Mouse (Mus musculus) embryonic facial prominence, embryonic 15.5 days (tissue): ENCODE measurements around the gene Gm1043. TPM values are rescaled to one million over a fixed set of nuclear protein-coding genes. Genes with fewer than 3 reads are reported as not detected.

Experiments
- ATAC-seq: fragments of 200-750 bp; cut with Nextera tagmentation; 2 replicates; pipeline ENCODE4 v1.8.0; 2017; ENCODE audit warnings: low read depth, moderate TSS enrichment; ENCODE audit not compliant: insufficient number of reproducible peaks, low FRiP score, low TSS enrichment
- H3K27ac ChIP-seq: fragments of 300-500 bp; sonication (generic); replicated peaks from 2 replicates; pipeline ENCODE4 v1.5.1; 2015; ENCODE audit warnings: mild to moderate bottlenecking, inconsistent platforms
- H3K27me3 ChIP-seq: fragments of 300-500 bp; sonication (generic); 2 replicates; pipeline ENCODE4 v1.6.1; 2015; ENCODE audit warnings: inconsistent platforms
- H3K36me3 ChIP-seq: fragments of 300-500 bp; sonication (generic); 2 replicates; pipeline ENCODE4 v1.6.1; 2015; ENCODE audit warnings: mild to moderate bottlenecking, inconsistent platforms
- H3K4me1 ChIP-seq: fragments of 300-500 bp; sonication (generic); 2 replicates; pipeline ENCODE4 v1.6.1; 2015; ENCODE audit warnings: inconsistent platforms
- H3K4me2 ChIP-seq: fragments of 300-500 bp; sonication (generic); replicated peaks from 2 replicates; pipeline ENCODE4 v1.6.1; 2015; ENCODE audit warnings: mild to moderate bottlenecking, inconsistent platforms
- H3K4me3 ChIP-seq: fragments of 300-500 bp; sonication (generic); replicated peaks from 2 replicates; pipeline ENCODE4 v1.5.1; 2015; ENCODE audit warnings: mild to moderate bottlenecking, inconsistent platforms
- H3K9ac ChIP-seq: fragments of 300-500 bp; sonication (generic); 2 replicates; pipeline ENCODE4 v1.6.1; 2015; ENCODE audit warnings: inconsistent platforms
- H3K9me3 ChIP-seq: fragments of 300-500 bp; sonication (generic); replicated peaks from 2 replicates; pipeline ENCODE4 v1.6.1; 2016; ENCODE audit warnings: inconsistent platforms
- WGBS: fragments of 180-500 bp; shearing (Covaris S2); methylation state at CpG from one replicate; pipeline ENCODE4 v1.1.7; 2015; 5-methylcytosine and 5-hydroxymethylcytosine counted together
- polyA plus RNA-seq: library from polyadenylated mRNA; unstranded; fragments of >200 nt; fragmentation: Nextera tagmentation; extraction: Ambion mirVana; gene quantifications from 2 replicates; pipeline ENCODE4 v1.2.1, GENCODE M21; 2015

The Gm1043 gene
- polyA plus RNA-seq, 1 experiment from 2014 or later = 0.03 TPM

DNA sequence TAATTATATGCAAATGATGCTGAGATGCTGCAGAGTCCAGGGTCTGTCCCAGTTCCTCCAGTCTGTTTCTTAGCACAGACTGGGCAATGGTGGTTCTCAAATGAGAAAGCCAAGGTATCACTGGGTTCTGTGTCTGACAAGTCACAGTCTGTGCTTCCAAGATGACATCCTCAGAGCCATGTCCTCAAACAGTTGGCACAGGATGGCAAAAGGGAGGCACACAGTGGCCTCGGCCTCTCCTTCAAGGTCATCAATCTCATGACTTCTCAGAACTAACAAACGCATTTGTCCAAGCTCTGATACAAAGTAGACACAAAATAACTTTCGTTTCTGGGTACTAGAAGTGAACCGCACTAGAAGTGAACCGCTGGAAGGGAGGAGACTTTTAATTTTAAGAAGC, 9.8 kb downstream of the Gm1043 start:
- no peak overlapping the region for H3K9ac ChIP-seq

DNA sequence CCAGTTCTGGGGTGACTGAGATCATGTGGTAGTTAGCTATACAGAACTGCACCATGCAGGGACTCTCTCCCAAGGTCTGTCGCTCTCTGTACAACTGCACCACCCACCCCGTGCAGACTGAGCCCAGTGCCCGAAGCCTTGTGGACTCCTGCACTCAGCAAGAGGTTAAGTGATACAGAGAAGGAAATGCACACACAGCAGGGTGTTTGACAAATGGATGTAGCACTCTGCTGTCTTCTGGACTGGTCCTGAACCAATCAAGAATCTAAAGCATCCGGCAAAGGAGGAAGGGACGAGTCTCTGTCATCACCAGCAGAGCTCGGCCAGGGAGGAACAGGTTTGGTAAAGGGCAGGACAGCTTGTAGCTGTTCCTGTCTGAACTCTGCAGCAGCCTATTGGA, 12.4 kb downstream of the Gm1043 start:
- Histone ChIP-seq H3K4me3 (no peak overlapping the region), H3K27ac (no peak overlapping the region), H3K36me3 (no peaks in the 10 kb centered on the region), H3K4me2 (no peak overlapping the region), H3K4me1 (no peaks in the 10 kb centered on the region), H3K27me3 (peaks cover 11% of the 10 kb centered on the region), H3K9ac (no peak overlapping the region), H3K9me3 (no peaks in the 10 kb centered on the region)
- WGBS = 53% methylated on average over 6 of the region's 6 CpGs
- ATAC-seq = no peak

More for the DNA sequence above, 9.8 kb downstream of the Gm1043 start:
- peaks cover 38% of the 10 kb centered on the region for H3K27me3 ChIP-seq
- no peaks in the 10 kb centered on the region for H3K9me3 ChIP-seq
- peaks cover 9% of the 10 kb centered on the region for H3K4me1 ChIP-seq
- 85% methylated on average over 5 of the region's 5 CpGs for WGBS
- no peak overlapping the region for H3K4me2 ChIP-seq
- no peak for ATAC-seq
- H3K4me3 ChIP-seq = no peak overlapping the region
- H3K27ac ChIP-seq = no peak overlapping the region
- H3K36me3 ChIP-seq = no peaks in the 10 kb centered on the region

DNA sequence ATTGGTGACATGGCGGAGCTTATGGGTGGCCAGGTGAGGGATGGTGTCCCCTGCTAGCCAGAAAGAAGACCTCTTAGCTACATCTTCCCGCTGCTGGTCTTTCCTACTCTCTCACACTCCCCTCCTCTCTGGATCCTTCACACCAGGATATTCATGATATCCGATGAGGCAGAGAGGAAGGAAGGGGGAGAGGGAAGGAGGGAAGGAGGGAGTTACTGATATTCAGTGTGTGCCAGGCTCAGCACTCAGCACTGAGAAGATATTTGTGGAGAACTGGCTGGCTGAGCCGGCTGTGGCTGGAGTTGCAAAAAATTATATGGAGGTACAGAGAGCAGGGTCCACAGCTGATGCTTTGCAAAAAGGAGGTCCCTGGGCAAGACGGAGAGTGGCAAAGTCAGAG, 15.6 kb downstream of the Gm1043 start:
- Histone ChIP-seq H3K27me3 (no peaks in the 10 kb centered on the region), H3K4me1 (no peaks in the 10 kb centered on the region), H3K4me2 (no peak overlapping the region), H3K9ac (no peak overlapping the region), H3K4me3 (no peak overlapping the region), H3K27ac (no peak overlapping the region), H3K9me3 (no peaks in the 10 kb centered on the region), H3K36me3 (no peaks in the 10 kb centered on the region)
- no peak for ATAC-seq
- WGBS = 67% methylated on average over 5 of the region's 5 CpGs

DNA sequence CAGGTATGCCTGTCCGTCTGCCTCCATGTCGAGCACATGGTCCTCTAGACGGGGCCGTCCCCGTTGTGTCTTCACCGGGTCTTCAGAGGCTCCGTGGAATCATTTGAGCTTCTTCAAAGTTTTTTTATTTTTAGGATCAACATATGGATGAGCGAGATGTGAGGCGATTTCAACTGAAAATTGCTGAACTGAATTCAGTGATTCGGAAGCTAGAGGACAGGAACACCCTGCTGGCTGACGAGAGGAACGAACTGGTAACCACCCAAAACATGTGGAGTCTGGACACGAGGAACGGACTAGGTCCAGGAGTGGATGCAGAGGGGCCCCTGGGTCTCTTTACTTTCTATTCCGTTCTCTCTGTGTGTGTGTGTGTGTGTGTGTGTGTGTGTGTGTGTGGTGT, 16.5 kb downstream of the Gm1043 start:
- no peak overlapping the region for H3K4me2 ChIP-seq
- H3K4me3 ChIP-seq = no peak overlapping the region
- H3K27me3 ChIP-seq = no peaks in the 10 kb centered on the region
- no peak for ATAC-seq
- H3K36me3 ChIP-seq = no peaks in the 10 kb centered on the region
- 67% methylated on average over 15 of the region's 15 CpGs for WGBS
- no peak overlapping the region for H3K9ac ChIP-seq
- H3K27ac ChIP-seq = no peak overlapping the region
- no peaks in the 10 kb centered on the region for H3K4me1 ChIP-seq
- no peaks in the 10 kb centered on the region for H3K9me3 ChIP-seq

DNA sequence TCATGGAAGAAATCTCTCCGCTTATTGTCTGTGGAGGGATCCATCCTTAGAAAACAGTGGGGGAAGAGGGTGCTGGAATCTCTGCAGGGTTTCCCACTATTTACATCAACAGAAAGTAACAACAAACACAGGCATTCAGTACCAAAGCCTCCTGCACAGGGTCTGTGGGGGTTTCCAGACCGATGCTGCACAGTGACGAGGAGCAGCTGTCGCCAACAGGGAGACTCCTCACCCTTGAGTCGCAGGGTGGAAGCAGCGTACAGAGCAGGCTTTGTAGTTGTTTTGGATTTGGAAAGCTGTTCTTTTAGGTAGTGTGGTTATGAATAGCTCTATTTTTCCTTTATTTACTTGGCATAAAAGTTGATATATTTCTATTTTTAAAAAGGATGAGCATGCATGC, 16.9 kb downstream of the Gm1043 start:
- no peaks in the 10 kb centered on the region for H3K9me3 ChIP-seq
- H3K4me3 ChIP-seq = no peak overlapping the region
- 24% methylated on average over 6 of the region's 6 CpGs for WGBS
- no peaks in the 10 kb centered on the region for H3K27me3 ChIP-seq
- no peak overlapping the region for H3K9ac ChIP-seq
- H3K36me3 ChIP-seq = no peaks in the 10 kb centered on the region
- H3K4me2 ChIP-seq = no peak overlapping the region
- H3K27ac ChIP-seq = no peak overlapping the region
- ATAC-seq = no peak
- H3K4me1 ChIP-seq = no peaks in the 10 kb centered on the region

DNA sequence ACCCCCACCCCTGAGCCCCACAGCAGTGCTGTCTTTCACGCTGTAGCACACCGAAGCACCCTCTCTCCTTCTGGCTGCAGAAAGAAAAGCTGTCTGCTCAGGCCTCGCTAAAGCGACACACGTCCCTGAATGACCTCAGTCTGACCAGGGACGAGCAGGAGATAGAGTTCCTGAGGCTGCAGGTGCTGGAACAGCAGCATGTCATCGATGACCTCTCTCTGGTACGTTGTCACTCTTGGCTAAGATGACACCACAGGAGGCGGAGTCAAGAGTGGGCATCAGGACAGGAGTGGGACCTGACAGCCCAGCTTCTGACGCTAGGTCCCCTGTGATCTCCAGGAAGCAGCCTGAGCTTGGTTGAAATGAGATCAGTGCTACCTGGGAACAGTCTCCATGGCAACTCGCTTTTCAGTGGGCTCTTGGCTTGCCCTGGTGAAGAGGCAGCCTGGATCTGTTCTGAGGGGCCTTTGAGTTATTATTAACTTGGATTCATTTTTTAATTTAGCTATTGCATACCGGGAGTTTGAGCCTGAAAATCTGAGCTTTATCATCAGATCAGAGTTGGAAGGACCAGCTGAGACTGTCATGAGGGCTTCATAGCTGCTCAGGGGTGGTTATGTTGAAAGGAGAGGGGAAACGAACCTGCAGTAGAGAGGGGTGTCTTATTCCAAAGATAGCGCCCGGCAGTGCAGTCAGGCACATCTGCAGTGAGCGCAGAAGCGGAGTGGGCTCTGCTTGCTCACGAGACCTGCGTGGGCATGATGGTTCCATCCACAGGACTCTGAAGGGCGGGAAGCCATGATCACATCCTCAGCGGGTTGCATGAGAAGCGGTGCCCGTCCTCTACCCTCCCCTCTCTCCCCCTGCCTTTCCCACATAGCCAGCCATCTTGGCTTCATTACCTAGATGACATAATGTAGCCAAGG, 20.6 kb downstream of the Gm1043 start:
- Histone ChIP-seq H3K4me1 (no peaks in the 10 kb centered on the region), H3K27ac (no peak overlapping the region), H3K9ac (no peak overlapping the region), H3K27me3 (no peaks in the 10 kb centered on the region), H3K36me3 (no peaks in the 10 kb centered on the region), H3K4me3 (no peak overlapping the region), H3K4me2 (no peak overlapping the region), H3K9me3 (no peaks in the 10 kb centered on the region)
- WGBS = 76% methylated on average over 23 of the region's 23 CpGs
- no peak for ATAC-seq

DNA sequence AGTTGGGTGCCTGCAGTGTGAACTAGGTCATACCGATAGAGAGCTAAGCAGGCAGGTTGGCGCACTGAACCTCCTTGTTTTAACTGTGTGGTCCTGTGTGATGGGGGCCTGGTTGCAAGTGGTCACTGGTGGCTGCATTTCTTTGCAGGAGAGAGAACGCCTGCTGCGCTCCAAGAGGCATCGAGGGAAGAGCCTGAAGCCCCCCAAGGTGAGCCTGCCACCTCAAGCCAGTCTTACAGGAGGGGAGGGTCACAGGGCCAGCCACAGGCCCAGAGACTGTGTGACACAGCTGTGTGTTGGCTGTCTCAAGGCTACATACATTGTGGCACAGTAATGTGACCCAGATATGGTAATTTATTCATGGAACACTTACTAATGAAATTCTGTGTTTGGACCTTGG, 21.9 kb downstream of the Gm1043 start:
- Histone ChIP-seq H3K9me3 (no peaks in the 10 kb centered on the region), H3K9ac (no peak overlapping the region), H3K4me3 (no peak overlapping the region), H3K27me3 (no peaks in the 10 kb centered on the region), H3K4me1 (no peaks in the 10 kb centered on the region), H3K36me3 (no peaks in the 10 kb centered on the region), H3K27ac (no peak overlapping the region), H3K4me2 (no peak overlapping the region)
- ATAC-seq = no peak
- 82% methylated on average over 5 of the region's 5 CpGs for WGBS

DNA sequence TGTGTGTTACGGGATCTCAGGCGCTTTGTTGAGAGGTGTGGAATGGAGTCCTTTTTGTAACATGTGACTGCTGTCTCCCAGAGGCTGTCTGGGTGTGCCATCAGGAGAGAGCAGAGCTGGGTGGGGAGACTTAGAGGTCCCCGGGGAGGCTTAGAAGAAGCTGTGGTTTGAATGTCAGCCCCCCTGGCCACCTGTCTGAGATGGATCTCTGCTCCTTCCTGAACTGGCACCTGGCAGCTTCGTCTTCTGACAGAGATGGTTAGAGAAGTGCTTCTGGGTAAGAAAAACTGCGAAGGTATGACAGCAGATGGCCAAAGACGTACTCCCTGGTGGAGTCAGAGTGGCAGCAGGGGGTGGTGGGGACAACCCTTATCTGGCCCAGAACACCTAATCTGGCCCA, 22.4 kb downstream of the Gm1043 start:
- no peak overlapping the region for H3K27ac ChIP-seq
- WGBS = 75% methylated on average over 6 of the region's 6 CpGs
- ATAC-seq = no peak
- H3K27me3 ChIP-seq = no peaks in the 10 kb centered on the region
- no peaks in the 10 kb centered on the region for H3K9me3 ChIP-seq
- H3K4me3 ChIP-seq = no peak overlapping the region
- no peak overlapping the region for H3K9ac ChIP-seq
- H3K4me1 ChIP-seq = no peaks in the 10 kb centered on the region
- H3K36me3 ChIP-seq = no peaks in the 10 kb centered on the region
- H3K4me2 ChIP-seq = no peak overlapping the region

DNA sequence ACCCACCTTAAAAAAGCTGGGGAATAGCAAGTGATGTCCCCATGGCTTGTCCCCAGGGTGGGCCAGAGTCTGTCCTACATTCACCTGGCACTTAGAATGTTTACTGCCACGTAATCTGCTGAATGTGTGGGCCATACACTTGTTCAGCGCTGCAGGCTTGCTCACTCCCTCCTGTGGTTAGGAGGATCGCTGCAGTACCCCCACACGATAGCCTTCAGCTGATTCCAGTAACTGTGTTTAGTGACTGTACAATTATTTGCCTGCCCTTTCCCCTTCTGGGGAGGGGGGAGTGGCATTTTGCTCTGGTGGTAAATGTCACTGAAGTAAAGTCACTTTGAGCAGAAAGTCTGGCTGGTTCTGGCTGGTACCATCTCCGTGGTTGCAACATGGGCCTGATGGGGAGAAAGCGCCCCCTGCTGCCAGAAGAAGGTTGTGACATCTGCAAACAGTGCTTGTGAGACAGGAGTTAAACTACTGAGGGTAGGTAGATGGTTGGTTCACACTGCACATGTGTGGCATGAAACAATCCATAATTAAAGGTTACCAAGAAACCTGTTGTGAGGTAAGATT, 24.2 kb downstream of the Gm1043 start:
- H3K4me2 ChIP-seq = no peak overlapping the region
- H3K36me3 ChIP-seq = no peaks in the 10 kb centered on the region
- no peak overlapping the region for H3K9ac ChIP-seq
- H3K4me3 ChIP-seq = no peak overlapping the region
- H3K27me3 ChIP-seq = no peaks in the 10 kb centered on the region
- no peak overlapping the region for H3K27ac ChIP-seq
- H3K4me1 ChIP-seq = no peaks in the 10 kb centered on the region
- ATAC-seq = no peak
- H3K9me3 ChIP-seq = no peaks in the 10 kb centered on the region
- WGBS = 30% methylated on average over 6 of the region's 6 CpGs

DNA sequence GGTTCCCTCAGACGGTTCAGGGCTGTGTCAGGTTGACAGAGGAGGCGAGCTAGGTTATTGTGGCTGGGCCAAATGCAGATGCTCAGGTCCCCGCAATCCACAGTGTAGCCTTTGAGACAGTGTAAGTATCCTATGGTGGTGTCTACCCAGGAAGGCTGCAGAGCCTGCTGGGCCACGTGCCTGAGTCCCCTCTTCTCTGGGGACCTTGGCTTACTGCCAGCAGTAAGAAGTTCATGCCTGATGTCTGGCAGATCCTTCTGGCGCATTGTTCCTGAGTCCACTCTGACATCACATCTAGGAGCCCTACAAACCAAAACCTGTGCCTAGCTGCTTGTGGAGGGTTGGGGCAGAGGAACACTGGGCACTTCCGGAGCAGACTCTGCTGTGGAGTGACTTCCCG, 27.2 kb downstream of the Gm1043 start:
- no peaks in the 10 kb centered on the region for H3K36me3 ChIP-seq
- ATAC-seq = no peak
- H3K4me1 ChIP-seq = no peaks in the 10 kb centered on the region
- no peak overlapping the region for H3K4me3 ChIP-seq
- H3K27me3 ChIP-seq = no peaks in the 10 kb centered on the region
- H3K27ac ChIP-seq = no peak overlapping the region
- 65% methylated on average over 7 of the region's 7 CpGs for WGBS
- no peak overlapping the region for H3K4me2 ChIP-seq
- no peaks in the 10 kb centered on the region for H3K9me3 ChIP-seq
- H3K9ac ChIP-seq = no peak overlapping the region

DNA sequence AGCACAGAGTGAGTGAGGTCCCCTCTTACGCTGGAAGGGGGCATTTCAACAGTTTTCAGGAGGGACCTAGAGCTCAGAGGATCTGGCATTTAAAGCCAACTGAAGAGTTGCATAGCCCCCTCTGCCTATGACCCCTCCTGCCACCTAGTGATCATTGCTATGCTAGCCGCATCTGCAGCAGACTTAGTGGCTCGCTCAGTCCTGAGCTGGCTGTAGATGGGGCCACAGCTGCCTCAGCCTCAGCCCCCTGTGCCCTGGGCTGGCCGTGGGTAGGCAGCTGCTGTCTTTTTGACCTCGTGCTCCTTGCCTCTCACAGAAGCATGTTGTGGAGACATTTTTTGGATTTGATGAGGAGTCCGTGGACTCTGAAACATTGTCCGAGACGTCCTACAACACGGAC, 32.0 kb downstream of the Gm1043 start:
- Histone ChIP-seq H3K27me3 (no peaks in the 10 kb centered on the region), H3K4me2 (no peak overlapping the region), H3K9ac (no peak overlapping the region), H3K9me3 (no peaks in the 10 kb centered on the region), H3K36me3 (no peaks in the 10 kb centered on the region), H3K4me3 (no peak overlapping the region), H3K27ac (no peak overlapping the region), H3K4me1 (no peaks in the 10 kb centered on the region)
- 57% methylated on average over 9 of the region's 9 CpGs for WGBS
- no peak for ATAC-seq

DNA sequence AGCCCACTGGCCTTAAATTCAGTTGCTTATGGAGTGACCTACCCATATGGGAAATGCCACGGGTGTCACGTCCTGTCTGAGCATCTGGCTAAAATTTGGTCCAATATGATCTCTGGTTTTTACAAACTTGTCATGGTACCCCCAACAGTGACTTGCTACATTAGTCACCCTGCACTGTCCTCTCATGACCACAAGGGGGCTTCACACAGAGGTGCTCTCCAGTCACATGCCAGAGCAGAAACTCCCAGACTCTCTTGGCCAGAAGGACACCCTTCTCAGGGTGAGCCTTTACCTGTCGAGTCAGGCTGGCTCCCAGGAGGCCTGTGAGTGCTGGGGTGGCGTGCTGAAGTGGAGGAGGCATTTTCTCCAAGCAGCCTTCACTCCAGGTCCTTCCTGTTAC, 33.1 kb downstream of the Gm1043 start:
- Histone ChIP-seq H3K9me3 (no peaks in the 10 kb centered on the region), H3K9ac (no peak overlapping the region), H3K27me3 (no peaks in the 10 kb centered on the region), H3K27ac (no peak overlapping the region), H3K4me2 (no peak overlapping the region), H3K4me1 (no peaks in the 10 kb centered on the region), H3K4me3 (no peak overlapping the region), H3K36me3 (no peaks in the 10 kb centered on the region)
- WGBS = 44% methylated on average over 4 of the region's 4 CpGs
- no peak for ATAC-seq
